Mouse (Mus musculus) spleen, embryonic (tissue): ENCODE measurements around the gene Slc12a6.

ENCODE experiments used
- CTCF ChIA-PET: fragments of 350-600 bp; sonication (Branson Sonifier 250); formaldehyde crosslinking; loops from one replicate; lab custom pipeline; 2022; lab: Charles Lee

Slc12a6 gene

DNA sequence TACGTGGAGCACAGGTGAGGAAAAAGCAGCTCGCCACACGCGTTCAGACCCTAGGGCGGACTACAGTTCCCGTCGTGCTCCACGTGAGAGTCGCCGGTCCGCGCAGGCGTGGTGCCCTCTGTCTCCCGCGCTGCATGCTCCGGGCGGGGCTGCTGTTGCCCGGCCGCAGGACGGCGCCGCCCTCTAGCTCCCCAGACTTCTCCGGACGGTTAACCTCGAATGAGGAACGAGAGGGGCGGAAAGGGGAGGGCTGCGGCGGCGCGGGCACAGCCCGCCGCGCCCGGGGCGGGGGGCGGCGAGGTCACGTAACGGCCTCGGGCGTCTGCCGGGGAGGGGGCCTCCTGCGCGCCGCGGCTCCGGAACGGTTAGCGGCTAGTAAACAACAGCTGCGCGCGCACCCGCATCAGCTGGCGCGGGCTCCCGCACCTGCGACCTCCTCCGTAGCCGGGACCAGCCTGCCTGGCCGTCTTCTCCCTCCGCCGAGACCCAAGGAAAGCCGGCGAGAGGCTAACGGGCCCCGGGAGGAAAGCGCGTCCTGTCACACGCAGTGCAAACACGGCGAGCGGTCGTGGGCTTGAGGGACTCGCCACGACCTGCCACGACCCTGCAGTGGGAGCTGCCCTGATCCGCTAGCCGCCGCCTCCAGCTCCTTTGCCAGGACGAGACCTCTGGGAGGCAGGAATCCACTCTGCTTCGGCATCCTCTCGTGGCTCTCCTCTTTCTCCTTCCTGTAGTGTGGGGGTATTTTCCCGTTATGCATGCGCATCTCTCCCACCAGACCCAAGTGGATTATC lies at the start of gene Slc12a6:
Slc12a6 (plus strand) TSS at position 378 of the 794 bp plus-strand sequence.
- CTCF ChIA-PET = no interaction called here

DNA sequence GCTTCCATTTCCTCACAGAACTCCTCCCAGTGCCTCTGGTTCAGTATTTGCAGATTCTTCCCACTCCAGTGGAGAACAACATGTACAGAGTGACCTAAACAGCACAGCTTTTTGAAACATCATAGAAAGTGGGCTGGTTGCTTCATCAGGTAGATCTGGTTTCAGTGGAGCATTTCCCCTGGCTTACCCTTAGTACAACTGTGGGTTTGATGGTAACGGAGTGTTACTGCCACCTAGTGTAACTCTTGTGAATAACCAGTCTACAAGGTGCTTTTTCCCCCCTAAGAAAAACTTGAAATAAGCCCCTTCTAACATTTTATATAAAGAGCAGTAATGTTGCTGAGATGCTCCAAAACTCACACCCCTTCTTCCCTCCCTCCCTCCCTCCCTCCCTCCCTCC lies 49.6 kb upstream of the Slc12a6 start:
- CTCF ChIA-PET = interaction anchor here (0.9 kb wide), 1 partner anchor 186 kb away, joined by 4 read pairs; no protein-coding TSS in a partner anchor

DNA sequence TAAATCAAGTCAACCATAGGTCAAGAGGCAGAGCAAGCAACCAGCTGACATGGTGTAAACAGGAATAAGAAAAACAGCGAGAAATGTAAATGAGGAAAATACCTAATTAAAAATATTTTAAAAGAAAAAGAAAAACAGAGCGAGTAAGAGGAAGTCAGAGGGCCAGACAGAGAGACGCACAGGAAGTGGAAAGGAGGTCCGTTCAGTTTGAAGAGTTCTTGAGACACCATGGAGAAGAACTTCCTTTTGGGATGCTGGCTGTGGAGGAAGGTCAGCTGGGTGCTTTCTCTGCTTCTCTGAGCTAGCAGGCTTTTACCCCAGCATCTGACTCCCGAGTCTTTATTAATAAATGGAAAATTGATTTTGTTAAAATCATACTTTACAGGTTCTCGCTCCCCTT lies 48.0 kb upstream of the Slc12a6 start:
- CTCF ChIA-PET = interaction anchor here (0.6 kb wide), 1 partner anchor 430 kb away, joined by 3 read pairs; no protein-coding TSS in a partner anchor

DNA sequence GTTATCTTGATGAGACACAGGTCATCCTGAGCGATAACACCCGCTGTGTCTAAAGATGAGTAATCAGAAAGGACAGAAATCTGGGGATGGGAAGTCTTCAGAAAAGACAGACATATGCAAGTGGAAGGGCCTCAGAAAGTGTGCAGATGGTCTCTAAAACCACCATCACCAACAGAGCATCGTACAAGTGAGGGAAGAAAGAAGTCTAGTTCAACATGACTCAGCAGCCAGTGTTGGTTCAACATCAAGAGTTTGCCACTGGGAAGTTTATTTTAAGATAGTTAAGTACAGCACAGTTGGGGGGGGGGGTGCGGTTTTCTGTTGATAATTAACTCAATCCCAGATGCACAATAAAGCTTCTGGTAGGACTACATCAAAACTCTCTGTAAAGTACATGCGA lies 44.7 kb upstream of the Slc12a6 start:
- CTCF ChIA-PET = no interaction called here

DNA sequence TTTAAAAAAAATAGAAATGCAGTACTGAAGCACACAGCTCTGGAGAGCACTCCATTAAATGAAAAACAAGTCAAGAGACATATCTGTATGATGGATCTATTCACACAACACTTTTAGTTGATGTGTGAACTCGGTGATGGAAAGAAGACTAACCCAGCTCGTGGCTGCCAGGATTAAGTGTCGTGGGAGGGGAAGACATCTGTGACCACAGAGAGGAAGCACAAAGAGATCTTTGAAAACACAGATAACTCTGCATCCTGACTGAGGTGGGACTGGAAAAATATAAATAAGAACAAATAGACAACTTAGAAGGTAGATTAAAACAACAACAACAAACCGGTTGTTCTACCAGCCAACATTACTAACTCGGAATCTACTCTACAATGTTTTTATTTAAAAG lies 43.0 kb upstream of the Slc12a6 start:
- CTCF ChIA-PET = no interaction called here

GRCm38 (mm10) chr2:112224356-112224755 lies 41.3 kb upstream of the Slc12a6 start:
- CTCF ChIA-PET = no interaction called here

DNA sequence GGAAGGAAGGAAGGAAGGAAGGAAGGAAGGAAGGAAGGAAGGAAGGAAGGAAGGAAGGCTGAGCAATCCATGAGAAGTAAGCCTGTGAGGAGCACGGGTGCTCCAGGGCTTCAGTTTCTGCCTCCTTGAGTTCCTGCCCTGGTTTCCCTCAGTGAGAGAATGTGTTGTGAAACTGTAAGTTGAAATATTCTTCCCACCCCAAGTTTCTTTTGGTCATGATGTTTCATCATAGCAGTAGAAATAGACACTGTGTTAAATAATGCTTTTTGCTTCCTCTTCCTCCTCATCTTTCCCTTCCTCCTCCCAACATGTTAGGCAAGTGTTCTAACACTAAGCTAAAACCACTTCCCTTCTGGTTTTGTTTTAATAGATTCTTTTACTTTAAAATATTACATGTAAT lies 33.0 kb upstream of the Slc12a6 start:
- CTCF ChIA-PET = no interaction called here

DNA sequence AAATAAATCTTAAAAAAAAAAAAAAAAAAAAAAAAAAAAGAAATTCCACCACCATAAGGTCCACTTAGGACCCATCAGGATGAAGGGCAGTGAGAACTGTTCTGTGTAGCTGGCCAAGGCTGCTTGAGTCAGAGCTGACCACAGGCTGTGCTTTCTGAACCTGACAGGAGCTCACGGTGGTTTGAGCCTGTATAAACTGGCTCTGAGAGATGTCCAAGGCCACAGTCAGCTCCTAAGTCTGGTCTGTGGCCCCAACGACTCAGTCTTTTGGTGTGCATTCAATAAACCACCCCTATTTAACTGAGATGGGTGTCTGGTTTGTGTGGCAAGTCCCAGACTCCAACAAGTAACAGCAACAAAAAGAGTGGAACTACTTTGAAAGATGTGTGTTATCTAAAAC lies 29.0 kb upstream of the Slc12a6 start:
- CTCF ChIA-PET = interaction anchor here (0.6 to 0.7 kb wide), 2 partner anchors 10 to 123 kb away, joined by 4 to 14 read pairs; no protein-coding TSS in a partner anchor

DNA sequence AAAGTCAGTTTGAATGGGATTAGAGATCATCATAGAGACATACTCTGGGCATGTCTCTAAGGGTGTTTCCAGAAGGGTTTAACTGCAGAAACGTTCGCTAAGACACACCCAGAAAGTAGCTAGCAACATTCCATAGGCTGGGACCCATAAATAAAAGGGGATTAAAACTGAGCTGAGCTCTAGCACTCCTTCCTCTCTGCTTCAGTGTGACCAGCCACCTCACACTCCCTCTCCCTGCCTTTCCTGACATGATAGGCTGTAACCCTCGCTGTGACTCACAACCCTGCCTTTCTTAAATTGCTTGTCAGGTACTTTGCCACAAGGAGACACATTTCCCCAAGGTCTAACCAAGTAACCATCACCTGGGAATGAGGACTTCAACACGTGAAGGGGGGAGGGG lies 27.6 kb upstream of the Slc12a6 start:
- CTCF ChIA-PET = interaction anchor here (0.6 kb wide), 1 partner anchor 140 kb away, joined by 4 read pairs; no protein-coding TSS in a partner anchor

- CTCF ChIA-PET = interaction anchor here (0.6 to 0.8 kb wide), 2 partner anchors 8 to 28 kb away, joined by 3 read pairs; no protein-coding TSS in a partner anchor
Measured at GRCm38 (mm10) chr2:112239212-112239934, 26.3 kb upstream of the Slc12a6 start, which contains the start of gene Lpcat4. Gene Lpcat4, plus strand, starts transcription at chr2:112239468.

DNA sequence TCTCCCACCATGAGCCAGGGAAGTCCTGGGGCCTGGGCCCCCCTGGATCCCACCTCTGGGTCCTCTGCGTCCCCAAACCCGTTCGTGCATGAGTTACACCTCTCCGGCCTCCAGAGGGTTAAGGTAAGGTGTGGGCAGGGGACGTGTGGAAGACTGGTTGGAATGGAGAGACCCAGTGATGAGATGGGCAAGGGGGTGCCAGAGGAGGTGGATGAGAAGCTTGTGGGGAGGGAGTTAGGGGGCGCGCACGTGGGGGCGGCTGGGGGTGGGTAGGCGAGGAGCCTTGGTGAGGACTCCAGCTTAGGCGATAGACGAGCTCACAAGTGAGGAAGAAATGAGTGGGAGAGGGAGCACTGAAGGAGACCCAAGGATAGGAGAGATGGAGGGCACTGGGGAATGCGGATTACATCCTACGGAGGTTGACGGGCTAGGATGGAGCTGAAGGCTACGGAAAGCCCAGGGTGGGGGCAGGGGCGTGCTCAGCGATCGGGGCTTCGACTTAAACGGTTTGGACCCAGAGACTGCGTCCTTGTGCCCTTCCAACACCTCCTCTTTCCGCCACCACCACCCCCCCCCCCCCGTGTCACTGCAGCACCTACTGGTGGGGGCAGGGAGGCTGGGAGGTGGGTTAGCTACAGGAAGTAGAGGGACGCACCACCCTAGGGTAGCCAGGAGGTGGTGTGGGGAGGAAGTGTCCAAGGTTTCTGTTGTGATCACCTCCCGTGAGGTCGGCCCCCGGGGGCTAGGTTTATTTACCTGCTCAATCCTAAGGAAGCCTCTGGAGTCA lies 25.5 kb upstream of the Slc12a6 start:
- CTCF ChIA-PET = interaction anchor here (0.6 to 0.7 kb wide), 3 partner anchors 14 to 202 kb away, joined by 3 to 9 read pairs (median 5); no protein-coding TSS in a partner anchor

DNA sequence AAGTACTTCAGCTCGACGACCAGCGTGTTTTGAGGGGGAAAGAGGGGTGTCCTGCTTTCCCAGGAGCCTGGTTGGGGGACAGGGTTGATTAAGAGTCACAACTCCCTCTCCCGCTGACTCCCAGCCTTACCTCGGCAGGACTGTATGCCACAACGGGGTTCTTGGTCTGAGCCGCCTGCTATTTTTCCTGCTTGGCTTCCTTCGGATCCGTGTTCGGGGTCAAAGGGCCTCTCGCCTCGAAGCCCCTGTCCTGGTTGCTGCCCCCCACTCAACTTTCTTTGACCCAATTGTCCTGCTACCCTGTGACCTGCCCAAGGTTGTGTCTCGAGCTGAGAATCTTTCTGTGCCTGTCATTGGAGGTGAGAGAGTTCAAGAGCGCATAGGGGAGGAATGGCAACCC lies 23.8 kb upstream of the Slc12a6 start:
- CTCF ChIA-PET = interaction anchor here (0.7 kb wide), 1 partner anchor 267 kb away, joined by 9 read pairs; no protein-coding TSS in a partner anchor

DNA sequence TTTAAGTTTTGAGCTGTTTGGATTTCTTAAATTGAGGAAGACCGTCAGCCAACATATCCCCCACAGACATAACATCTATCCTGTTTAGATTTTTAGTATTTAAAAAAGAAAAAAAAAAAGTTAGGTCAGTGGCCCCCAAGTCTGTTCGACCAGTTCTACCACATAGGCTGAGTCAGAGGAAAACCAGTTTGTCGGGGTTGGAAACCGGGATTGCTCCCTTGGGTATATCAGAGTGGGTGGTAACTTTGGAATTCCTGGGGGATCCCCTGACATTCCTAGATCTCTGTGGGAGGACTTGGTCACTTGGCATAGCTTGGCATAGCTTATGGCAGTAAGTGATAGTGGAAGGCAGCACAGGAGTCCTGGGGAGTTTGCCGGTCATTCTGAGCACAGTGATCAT lies 20.3 kb upstream of the Slc12a6 start:
- CTCF ChIA-PET = no interaction called here

DNA sequence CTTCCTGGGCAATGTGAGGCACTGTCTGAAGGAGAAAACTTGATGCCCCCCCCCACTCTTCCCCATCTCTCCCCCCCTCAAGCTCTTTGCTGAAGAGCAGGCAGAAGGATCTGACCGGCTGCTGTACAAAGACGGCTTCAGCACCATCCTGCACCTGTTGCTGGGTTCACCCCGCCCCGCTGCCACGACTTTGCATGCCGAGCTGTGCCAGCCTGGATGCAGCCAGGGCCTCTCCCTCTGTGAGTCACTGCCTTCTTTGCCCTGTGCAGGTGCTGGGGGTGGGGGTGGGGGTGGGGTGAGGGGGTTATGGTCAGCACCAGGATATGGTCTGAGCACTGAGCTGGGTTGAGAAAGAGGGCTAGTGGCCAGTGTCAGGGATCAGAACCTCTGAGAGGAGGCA lies 19.4 kb upstream of the Slc12a6 start:
- CTCF ChIA-PET = interaction anchor here (0.5 kb wide), 1 partner anchor 9 kb away, joined by 14 read pairs; no protein-coding TSS in a partner anchor

- CTCF ChIA-PET = interaction anchor here (1.3 kb wide), 1 partner anchor 9 kb away, joined by 3 read pairs; no protein-coding TSS in a partner anchor
Measured at GRCm38 (mm10) chr2:112247323-112247722, 18.3 kb upstream of the Slc12a6 start.

DNA sequence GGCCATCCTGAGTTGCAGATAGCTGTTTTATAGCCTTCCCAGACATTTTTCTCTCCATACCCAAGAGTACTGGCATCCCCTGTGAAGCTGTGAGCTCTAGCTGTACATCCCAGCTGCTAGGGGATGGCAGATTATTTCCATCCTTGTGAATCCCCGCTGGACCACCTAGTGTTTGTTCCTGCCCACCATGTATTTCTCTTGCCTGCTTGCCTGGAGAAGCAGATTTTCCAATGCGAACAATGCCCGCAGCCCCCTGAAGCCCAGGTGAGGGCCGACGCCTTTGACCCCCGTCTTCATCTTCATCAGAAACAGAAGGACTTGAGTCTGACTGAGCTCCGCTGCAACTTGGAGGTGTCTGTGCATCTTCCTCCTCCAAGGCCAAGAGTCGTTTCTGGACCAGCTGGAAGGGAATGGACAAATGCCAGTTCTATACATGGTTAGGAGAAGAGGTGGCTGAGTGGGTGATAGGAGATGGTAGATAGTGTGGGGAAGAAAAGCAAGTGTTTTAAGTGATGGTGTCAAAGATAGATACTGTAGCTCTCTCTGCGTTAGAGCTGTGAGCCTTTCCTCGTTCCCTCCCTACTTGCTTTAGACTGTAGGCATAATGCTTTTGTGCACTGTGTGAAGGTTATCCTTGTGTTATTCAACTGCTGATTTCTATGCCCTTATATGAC lies 15.7 kb upstream of the Slc12a6 start:
- CTCF ChIA-PET = no interaction called here

GRCm38 (mm10) chr2:112254675-112255515 lies 10.7 kb upstream of the Slc12a6 start:
- CTCF ChIA-PET = interaction anchor here (0.7 kb wide), 1 partner anchor 14 kb away, joined by 5 read pairs; no protein-coding TSS in a partner anchor

DNA sequence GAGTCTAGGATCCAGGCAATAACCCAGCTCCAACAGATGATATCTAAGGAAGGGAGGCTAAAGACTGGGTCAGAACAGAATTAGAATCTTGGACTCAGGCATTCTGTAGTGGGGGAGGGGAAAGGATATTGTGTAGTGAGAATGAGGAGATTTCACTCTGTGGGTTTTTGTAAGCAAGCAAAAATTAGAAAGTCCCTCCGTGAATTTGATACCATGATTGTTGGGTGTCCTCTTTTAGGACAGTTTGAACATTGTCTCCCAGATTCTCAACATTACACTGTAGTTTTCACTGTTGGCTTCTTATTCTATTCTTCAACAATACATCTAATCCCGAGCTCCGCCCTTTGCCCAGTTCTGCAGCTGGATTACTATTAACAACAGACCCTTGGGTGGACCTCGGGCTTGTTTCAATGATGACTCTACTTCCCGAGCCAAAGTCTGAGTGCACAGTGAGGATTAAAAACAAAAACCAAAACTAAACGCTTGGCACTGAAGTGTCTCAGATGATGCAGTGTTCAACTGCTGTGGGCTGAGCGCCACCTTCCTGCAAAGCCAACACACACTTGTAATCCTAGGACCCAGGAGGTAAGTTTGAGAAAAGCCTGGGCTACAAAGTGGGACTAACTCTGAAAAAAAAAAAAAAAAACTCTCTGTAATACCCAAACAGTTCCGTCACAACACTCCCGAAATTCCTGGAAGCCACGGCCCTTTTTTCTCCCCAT lies 6.2 kb upstream of the Slc12a6 start, which contains the start of gene Nutm1:
Nutm1 (minus strand) TSS at position 51 of the 722 bp plus-strand sequence.
- CTCF ChIA-PET = interaction anchor here (0.7 kb wide), 2 partner anchors 63 to 81 kb away, joined by 3 read pairs; no protein-coding TSS in a partner anchor
